11 mouse cellular contexts compared by ENCODE assay signal in genomic region chr17:74922591-74922990, GRCm38 (mm10).
DNase-seq lines count a peak whose midpoint lies in the region; ATAC-seq lines count a peak whose summit lies in the region.
"Had no signal": no experiment of that assay in that cellular context is flagged by ENCODE, and none has a peak within 500 bp of the region (broad histone marks: within the 10 kb centered on the region; RNA-seq: fewer than 3 reads in every experiment).

No protein-coding gene starts in this region.

- DNase-seq in frontal cortex, postnatal 10 days (ENCODE audit: low spot score in 2 of 2) = no peak
- DNase-seq in kidney, postnatal 14 days = peak; percentile 23
- DNase-seq in kidney, adult 18-20 months = no peak
- DNase-seq in heart, postnatal 4 days = peak; percentile 29
- peak; percentile 23 for DNase-seq in lung, postnatal 14 days
- DNase-seq in B cell, adult 2 months = no peak
- DNase-seq: adrenal gland, postnatal 25 days; cerebellum, adult 2 months; liver had no signal

- peak; percentile 99 for ATAC-seq in frontal cortex, adult (ENCODE audit: low TSS enrichment)
- no peak for ATAC-seq in megakaryocyte-erythroid progenitor cell, adult 5-6 weeks (replicated peaks; ENCODE audit: low FRiP score, low TSS enrichment, poor library complexity, severe bottlenecking)

Comparison
In these comparisons a context has a peak if more than half of its experiments do, and no peak if none do; other contexts are left out.
1. DNase-seq: peak in kidney, postnatal 14 days (single experiment), heart, postnatal 4 days (single experiment) and lung, postnatal 14 days (single experiment); none in frontal cortex, postnatal 10 days (0 of 2), kidney, adult 18-20 months (single experiment) and B cell, adult 2 months (0 of 2).